ENCODE assay signal across 9 mouse cellular contexts in genomic region chr11:107795384-107796035, GRCm38 (mm10). TPM values are rescaled to one million over a fixed set of nuclear protein-coding genes. Genes with fewer than 3 reads are reported as not detected.
DNase-seq lines count a peak whose midpoint lies in the region; ATAC-seq and TF ChIP-seq lines count a peak whose summit lies in the region.
"Had no signal": no experiment of that assay in that cellular context is flagged by ENCODE, and none has a peak within 500 bp of the region (broad histone marks: within the 10 kb centered on the region; RNA-seq: fewer than 3 reads in every experiment).

No protein-coding gene starts in this region.

- no peaks in the 10 kb centered on the region for H3K9me3 ChIP-seq in hindbrain, embryonic 12.5 days (replicated peaks)
- H3K9me3 ChIP-seq in limb, embryonic 14.5 days (ENCODE audit: control insufficient read depth, low read length): no peaks in the 10 kb centered on the region

- DNase-seq in adrenal gland, adult (ENCODE audit: inconsistent age in 2 of 2, low spot score in 1 of 2): peak; percentile 14 to 41
- DNase-seq in adrenal gland, postnatal 4 days (ENCODE audit: low spot score in 2 of 2): no peak
- peak; percentile 86 for DNase-seq in adipocyte (ENCODE audit: low spot score)
- DNase-seq in limb, embryonic 14.5 days (ENCODE audit: low spot score): no peak
- no peak for DNase-seq in gastrocnemius, adult 18-20 months (ENCODE audit: low spot score)
- no peak for DNase-seq in layer of hippocampus, adult 9-10 months (ENCODE audit: low spot score)
- no peak for DNase-seq in natural killer cell, adult 2 months (ENCODE audit: low spot score in 2 of 2)

- ATAC-seq in hindbrain, embryonic 12.5 days (ENCODE audit: low FRiP score): no peak
- no peak for ATAC-seq in limb, embryonic 14.5 days (ENCODE audit: low FRiP score, low read depth)

- peak overlapping the region; percentile 85 for H3K4me2 ChIP-seq in hindbrain, embryonic 12.5 days (replicated peaks)
- H3K4me2 ChIP-seq in limb, embryonic 14.5 days (replicated peaks; ENCODE audit: low read depth, low read length, severe bottlenecking): peak overlapping the region; percentile 99; the same call in 1 of the 2 replicates

- H3K36me3 ChIP-seq in hindbrain, embryonic 12.5 days: no peaks in the 10 kb centered on the region
- H3K36me3 ChIP-seq in limb, embryonic 14.5 days (ENCODE audit: control insufficient read depth, insufficient read depth, low read length): no peaks in the 10 kb centered on the region

- H3K4me1 ChIP-seq in hindbrain, embryonic 12.5 days: peaks cover 66% of the 10 kb centered on the region
- peaks cover 22% of the 10 kb centered on the region for H3K4me1 ChIP-seq in limb, embryonic 14.5 days (ENCODE audit: control insufficient read depth, insufficient read depth, low read length)

- peak overlapping the region; percentile 97 for H3K27ac ChIP-seq in hindbrain, embryonic 12.5 days
- H3K27ac ChIP-seq in limb, embryonic 14.5 days (replicated peaks; ENCODE audit: low read depth, low read length): no peak overlapping the region

- no peak for TF ChIP-seq POLR2A in limb, embryonic 14.5 days (IDR thresholded peaks at IDR 0.05; ENCODE audit: borderline replicate concordance, extremely low read depth, insufficient read depth, insufficient read length)

- peak overlapping the region; percentile 83 for H3K4me3 ChIP-seq in hindbrain, embryonic 12.5 days
- peak overlapping the region; percentile 66; the same call in 1 of the 2 replicates for H3K4me3 ChIP-seq in limb, embryonic 14.5 days (replicated peaks; ENCODE audit: low read length)
- H3K4me3 ChIP-seq: erythroblast, embryonic 14.5 days had no signal

- peaks cover 41% of the 10 kb centered on the region for H3K27me3 ChIP-seq in hindbrain, embryonic 12.5 days
- peaks cover 52% of the 10 kb centered on the region for H3K27me3 ChIP-seq in limb, embryonic 14.5 days (ENCODE audit: control insufficient read depth, insufficient read depth, low read length)

- 3% methylated on average over 9 of the region's 9 CpGs for WGBS in hindbrain, embryonic 12.5 days
- WGBS in limb, embryonic 14.5 days: 3% methylated on average over 9 of the region's 9 CpGs

- H3K9ac ChIP-seq in hindbrain, embryonic 12.5 days: peak overlapping the region; percentile 33; the same call in 1 of the 2 replicates
- no peak overlapping the region for H3K9ac ChIP-seq in limb, embryonic 14.5 days (ENCODE audit: low read depth, low read length, severe bottlenecking)

RNA-seq across cellular contexts. Expression of gene Cacng4, which starts 1.2 kb away (rescaled TPM):
- total RNA-seq in adrenal gland, postnatal 4 days (2021): 10 to 100 TPM in 1 of 2 experiments, 1 to 10 TPM in 1; 8.9 to 12.1 TPM
- polyA plus RNA-seq in hindbrain, embryonic 12.5 days (2016; fragmentation: Nextera tagmentation; extraction: Ambion mirVana): 35.8 and 37.4 TPM in 2 replicates
- polyA plus RNA-seq in limb, embryonic 14.5 days (2012; rRNA removed): 13.9 and 16.5 TPM in 2 replicates
- polyA plus RNA-seq in limb, embryonic 14.5 days (2014; fragmentation: Nextera tagmentation; extraction: Ambion mirVana): 4.8 and 10.9 TPM in 2 replicates
- total RNA-seq in gastrocnemius, adult 18-20 months (2021): not detected
- polyA plus RNA-seq: erythroblast, embryonic 14.5 days had no signal

Comparison
In these comparisons a context has a peak if more than half of its experiments do, and no peak if none do; other contexts are left out.
1. DNase-seq: peak in adrenal gland, adult (2 of 2) and adipocyte (single experiment); none in adrenal gland, postnatal 4 days (0 of 2), limb, embryonic 14.5 days (single experiment), gastrocnemius, adult 18-20 months (single experiment), layer of hippocampus, adult 9-10 months (single experiment) and natural killer cell, adult 2 months (0 of 2).
2. RNA of gene Cacng4, which starts 1.2 kb away (total RNA-seq): 8.9 to 12.1 TPM in adrenal gland, postnatal 4 days; not detected in gastrocnemius, adult 18-20 months; every median in the first group is over 4 times any median in the second.